Mouse (Mus musculus) heart, embryonic 15.5 days (tissue): ENCODE results near the gene Rcan1. TPM values are rescaled to one million over a fixed set of nuclear protein-coding genes. Genes with fewer than 3 reads are reported as not detected.

Experiments used
- ATAC-seq: fragments of 200-750 bp; cut with Nextera tagmentation; replicated peaks from 2 replicates; pipeline ENCODE4 v1.8.0; 2017; ENCODE audit warnings: low read depth, moderate TSS enrichment; ENCODE audit not compliant: insufficient number of reproducible peaks, insufficient read depth, low FRiP score
- H3K27ac ChIP-seq: fragments of 300-500 bp; sonication (generic); 2 replicates; pipeline ENCODE4 v1.5.1; 2015; ENCODE audit warnings: mild to moderate bottlenecking, inconsistent platforms
- H3K27me3 ChIP-seq: fragments of 300-500 bp; sonication (generic); 2 replicates; pipeline ENCODE4 v1.6.1; 2015; ENCODE audit warnings: inconsistent platforms
- H3K36me3 ChIP-seq: fragments of 300-500 bp; sonication (generic); 2 replicates; pipeline ENCODE4 v1.6.1; 2015; ENCODE audit warnings: mild to moderate bottlenecking, inconsistent platforms
- H3K4me1 ChIP-seq: fragments of 300-500 bp; sonication (generic); replicated peaks from 2 replicates; pipeline ENCODE4 v1.6.1; 2015; ENCODE audit warnings: inconsistent platforms
- H3K4me2 ChIP-seq: fragments of 300-500 bp; sonication (generic); 2 replicates; pipeline ENCODE4 v1.6.1; 2015; ENCODE audit warnings: inconsistent platforms, mild to moderate bottlenecking, moderate library complexity
- H3K4me3 ChIP-seq: fragments of 300-500 bp; sonication (generic); 2 replicates; pipeline ENCODE4 v1.5.1; 2015; ENCODE audit warnings: mild to moderate bottlenecking, inconsistent platforms
- H3K9ac ChIP-seq: fragments of 300-500 bp; sonication (generic); 2 replicates; pipeline ENCODE4 v1.6.1; 2015; ENCODE audit warnings: mild to moderate bottlenecking, inconsistent platforms
- H3K9me3 ChIP-seq: fragments of 300-500 bp; sonication (generic); replicated peaks from 2 replicates; pipeline ENCODE4 v1.6.1; 2016; ENCODE audit warnings: inconsistent platforms
- WGBS: fragments of 180-500 bp; shearing (Covaris S2); methylation state at CpG from one replicate; pipeline ENCODE4 v1.1.7; 2015; ENCODE audit warnings: mixed read lengths; 5-methylcytosine and 5-hydroxymethylcytosine counted together
- polyA plus RNA-seq: library from polyadenylated mRNA; unstranded; fragments of >200 nt; fragmentation: Nextera tagmentation; extraction: Ambion mirVana; gene quantifications from 2 replicates; pipeline ENCODE4 v1.2.1, GENCODE M21; 2015

Gene Rcan1
- polyA plus RNA-seq, 1 experiment from 2014 or later: 94.4 TPM

DNA sequence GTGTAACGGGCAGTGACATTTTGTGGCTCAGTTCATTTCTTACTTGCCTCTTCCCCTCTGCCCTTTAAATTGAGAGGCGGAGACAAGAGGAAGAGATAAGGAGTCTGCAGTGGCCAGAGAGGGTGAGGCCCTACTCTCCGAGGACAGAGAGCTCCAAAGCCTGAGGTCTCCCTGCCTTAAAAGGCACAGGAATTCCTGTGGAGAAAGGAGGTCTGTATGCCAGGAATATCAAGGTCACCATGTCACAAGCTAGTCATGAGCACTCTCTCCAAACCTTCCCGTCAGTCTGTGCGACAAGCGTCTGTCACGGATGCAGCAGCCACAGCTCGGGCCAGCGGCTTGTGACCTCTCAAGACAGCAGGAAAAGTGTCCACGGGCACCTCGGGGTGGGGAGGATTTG is 125.5 kb downstream of the Rcan1 start:
- H3K36me3 ChIP-seq: no peaks in the 10 kb centered on the region
- WGBS: 17% methylated on average over 11 of the region's 11 CpGs
- no peaks in the 10 kb centered on the region for H3K9me3 ChIP-seq
- H3K4me3 ChIP-seq: no peak overlapping the region
- H3K27me3 ChIP-seq: no peaks in the 10 kb centered on the region
- H3K4me1 ChIP-seq: peaks cover 32% of the 10 kb centered on the region
- H3K9ac ChIP-seq: 0 out of 2 replicates have a peak overlapping the region, but pooled peaks have one; percentile 9
- H3K27ac ChIP-seq: peak overlapping the region; percentile 97
- no peak overlapping the region for H3K4me2 ChIP-seq
- ATAC-seq: peak; percentile 82

Other genes with a start within 250 kb of the Rcan1 start
- gene Kcne2, start 178.5 kb downstream of the Rcan1 start, polyA plus RNA-seq: 0.66 and 1.0 TPM in 2 replicates
- gene Smim11, start 169.6 kb downstream of the Rcan1 start, polyA plus RNA-seq: 100 and 145 TPM in 2 replicates
- not detected in 2 replicates for gene Fam243, start 149.4 kb downstream of the Rcan1 start, polyA plus RNA-seq
- 120 and 162 TPM in 2 replicates for gene Kcne1, start 111.4 kb downstream of the Rcan1 start, polyA plus RNA-seq
- 1.8 and 2.9 TPM in 2 replicates for gene Clic6, start 14.9 kb upstream of the Rcan1 start, polyA plus RNA-seq